Mouse (Mus musculus): ENCODE measurements at regions not wholly inside any gene's neighbourhood (a gene's known extent, or its start where the extent isn't known, plus 50 kb on each side); places are given as distances from the start of the nearest gene placed in this dataset.

- no peak for DNase-seq (ENCODE audit: low read depth, low spot score)
Observed at GRCm38 (mm10) chr15:7574264-7574663, 176.1 kb upstream of the Egflam start.

DNA sequence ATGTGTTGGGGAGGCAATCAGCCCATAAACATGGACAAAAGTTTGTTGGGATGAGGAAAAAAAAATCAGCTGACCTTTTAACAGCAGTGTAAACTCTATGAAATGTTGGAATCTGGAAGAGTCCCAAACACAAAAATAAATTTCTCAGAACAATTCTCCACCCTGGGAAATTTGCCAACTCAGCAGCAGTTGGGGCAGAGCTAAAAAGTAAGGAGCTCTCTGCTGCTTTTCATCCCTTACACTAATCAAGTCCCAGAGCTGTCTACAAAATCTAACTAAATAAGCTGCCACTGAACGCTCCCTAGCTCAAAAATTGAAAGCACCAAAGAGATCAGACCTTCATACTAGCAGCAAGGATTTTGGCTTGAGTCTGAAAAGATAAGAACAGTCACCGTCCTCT lies 176.6 kb upstream of the Egflam start:
- no peak for DNase-seq (ENCODE audit: low read depth, low spot score)

DNA sequence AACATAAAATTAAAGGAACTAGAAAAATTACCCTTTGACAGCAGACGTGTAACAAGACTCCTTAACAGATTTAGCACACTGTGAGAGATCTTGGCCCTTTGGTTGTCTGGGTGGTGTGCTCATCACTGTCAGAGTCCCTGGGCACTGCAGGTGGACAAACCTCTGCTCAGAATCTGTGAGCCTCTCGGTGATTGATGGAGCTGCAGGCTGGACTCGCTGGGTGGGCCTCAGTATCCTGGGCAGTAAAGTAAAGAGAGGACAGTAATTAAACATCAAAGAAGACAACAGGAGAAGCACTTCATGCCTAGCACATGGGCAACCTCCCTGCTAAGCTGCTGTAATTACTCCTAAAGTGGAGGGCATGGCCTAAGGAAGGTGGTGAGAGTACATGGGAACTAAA lies 180.2 kb upstream of the Egflam start:
- no peak for DNase-seq (ENCODE audit: low read depth, low spot score)

- DNase-seq (ENCODE audit: low read depth, low spot score): no peak
Observed at GRCm38 (mm10) chr15:7587210-7587609, 189.0 kb upstream of the Egflam start.

GRCm38 (mm10) chr15:7591486-7591885 lies 193.3 kb upstream of the Egflam start:
- no peak for DNase-seq (ENCODE audit: low read depth, low spot score)

GRCm38 (mm10) chr15:7597335-7597734 lies 199.1 kb upstream of the Egflam start:
- DNase-seq (ENCODE audit: low read depth, low spot score): no peak

DNA sequence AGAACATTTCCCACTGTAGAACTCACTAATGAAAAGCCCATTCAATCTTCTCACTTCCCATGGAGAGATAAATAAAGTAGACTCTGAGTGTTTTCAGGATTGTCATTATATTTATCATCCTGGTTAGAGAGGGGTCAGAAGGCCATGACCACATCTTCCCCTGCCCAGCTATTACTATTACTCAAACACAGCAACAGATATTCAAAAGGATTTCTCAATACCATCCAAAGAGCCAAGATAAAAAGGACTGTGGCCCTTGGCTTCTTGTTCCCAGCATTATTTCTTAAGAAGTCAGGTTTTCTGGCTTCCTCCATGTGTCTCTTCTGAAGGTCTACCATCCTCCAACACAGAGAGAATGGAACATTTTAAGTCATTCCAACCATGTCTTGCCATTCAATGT lies 199.6 kb upstream of the Egflam start:
- no peak for DNase-seq (ENCODE audit: low read depth, low spot score)

DNA sequence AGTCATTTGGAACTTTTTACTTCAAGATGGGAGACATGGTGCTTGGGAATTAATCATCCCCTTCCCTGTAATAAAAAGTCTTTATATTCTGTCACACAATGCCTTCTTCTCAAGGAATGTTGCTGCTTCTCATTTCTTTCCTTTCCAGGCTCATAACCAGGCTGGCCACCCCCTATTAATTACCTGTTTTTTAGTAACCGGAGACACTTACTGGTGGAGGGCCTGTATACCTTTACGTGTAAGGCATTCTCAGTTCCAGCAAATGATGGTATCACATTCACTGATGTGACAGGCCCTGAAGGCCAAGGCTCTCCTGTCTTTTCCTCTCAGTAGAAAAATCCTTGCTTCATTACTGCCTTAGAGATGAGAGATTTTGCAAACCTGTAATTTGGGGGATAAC lies 203.3 kb upstream of the Egflam start:
- no peak for DNase-seq (ENCODE audit: low read depth, low spot score)

DNA sequence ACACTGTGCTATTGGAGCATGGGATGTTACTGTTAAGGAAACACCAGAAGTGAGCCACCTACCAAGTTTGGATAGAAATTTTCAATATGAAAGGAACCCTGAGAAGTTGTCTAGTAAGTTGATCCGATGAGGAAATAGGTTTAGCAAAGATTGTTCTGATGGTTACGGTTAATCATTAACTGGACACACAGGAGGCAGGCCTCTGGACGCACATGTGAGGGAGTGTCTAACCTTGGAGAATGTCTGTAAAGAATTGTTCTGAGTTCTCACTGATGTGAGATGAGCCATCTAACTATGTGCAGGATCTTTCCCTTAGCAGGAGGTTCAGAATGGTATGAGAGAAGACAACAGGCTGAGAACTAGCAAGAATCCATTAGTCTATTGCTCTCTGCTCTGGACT lies 205.8 kb upstream of the Gdnf start:
- DNase-seq (ENCODE audit: low read depth, low spot score): no peak

DNA sequence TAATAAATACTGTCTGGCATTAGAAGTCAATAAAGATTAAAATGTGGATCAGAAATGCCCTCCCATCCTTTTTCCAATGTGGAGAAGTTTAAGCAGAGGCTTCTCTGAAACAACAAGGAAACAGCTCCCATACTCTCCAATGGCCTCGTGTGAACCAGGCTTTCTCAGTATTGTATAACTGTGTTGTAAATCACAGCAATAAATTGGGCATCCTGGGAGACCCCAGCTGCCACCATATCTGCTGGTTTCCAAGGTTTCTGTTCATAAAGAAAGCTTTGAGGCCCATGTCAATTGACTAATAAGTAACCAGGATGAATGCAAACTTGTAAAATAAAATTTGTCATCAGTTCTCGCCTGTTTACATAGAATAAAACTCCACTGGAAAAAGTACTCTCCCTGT lies 192.7 kb upstream of the Gdnf start:
- DNase-seq (ENCODE audit: low read depth, low spot score): no peak

DNA sequence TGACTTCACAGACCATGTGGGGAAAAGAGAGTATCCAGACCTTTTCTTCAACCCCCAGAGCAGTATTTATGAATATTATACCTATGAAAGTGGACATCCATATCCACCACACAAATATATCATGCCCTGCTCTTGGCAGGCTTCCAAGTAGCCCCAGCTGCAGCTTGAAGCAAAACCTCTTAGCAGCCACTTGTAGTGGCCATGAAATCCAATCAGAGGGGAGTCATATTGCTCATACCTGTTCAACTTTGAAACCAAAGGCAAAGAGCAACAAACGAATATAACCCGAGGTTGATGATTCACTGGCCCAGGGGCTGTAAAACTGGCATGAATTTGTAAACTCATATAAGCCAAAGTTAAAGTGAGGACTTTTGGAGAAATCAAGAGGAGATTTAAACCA lies 187.6 kb upstream of the Gdnf start:
- DNase-seq (ENCODE audit: low read depth, low spot score): no peak

DNA sequence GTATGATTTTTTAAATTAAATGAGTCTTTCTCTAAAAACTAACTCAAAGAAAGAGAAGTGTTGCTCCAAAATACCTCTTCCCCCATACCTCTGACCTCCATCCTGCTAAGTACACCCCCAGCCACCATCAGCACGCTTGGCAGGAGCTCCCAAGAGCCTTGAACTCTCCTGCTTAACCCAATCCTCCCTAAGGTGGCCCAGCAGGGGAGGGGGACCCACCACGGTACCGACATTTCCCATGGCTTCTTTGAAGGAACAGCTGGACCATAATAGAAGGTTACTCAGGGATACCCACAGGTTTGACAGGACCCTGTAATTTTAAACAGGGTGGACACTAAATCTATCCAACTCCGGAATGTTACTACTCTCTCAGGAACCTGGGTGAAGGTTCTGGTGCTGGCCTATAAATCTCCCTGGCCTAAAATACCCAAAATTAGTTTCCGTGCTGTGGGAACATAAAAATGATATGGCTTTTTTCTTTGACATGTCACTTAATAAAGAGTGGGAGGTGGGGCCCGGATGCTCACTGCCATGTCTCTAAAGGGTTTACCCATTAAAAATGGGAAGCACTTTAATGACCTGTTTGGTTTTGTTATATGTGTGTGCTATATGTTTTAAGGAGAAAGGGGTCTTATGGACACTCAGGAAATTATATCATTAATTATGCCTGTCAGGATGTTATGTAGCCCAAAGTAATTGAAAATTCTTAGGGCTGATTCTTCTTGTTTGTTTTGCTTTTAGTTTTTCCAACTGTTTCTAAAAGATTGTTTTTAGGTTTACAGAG lies 185.8 kb upstream of the Gdnf start:
- no peak for DNase-seq (ENCODE audit: low read depth, low spot score)

DNA sequence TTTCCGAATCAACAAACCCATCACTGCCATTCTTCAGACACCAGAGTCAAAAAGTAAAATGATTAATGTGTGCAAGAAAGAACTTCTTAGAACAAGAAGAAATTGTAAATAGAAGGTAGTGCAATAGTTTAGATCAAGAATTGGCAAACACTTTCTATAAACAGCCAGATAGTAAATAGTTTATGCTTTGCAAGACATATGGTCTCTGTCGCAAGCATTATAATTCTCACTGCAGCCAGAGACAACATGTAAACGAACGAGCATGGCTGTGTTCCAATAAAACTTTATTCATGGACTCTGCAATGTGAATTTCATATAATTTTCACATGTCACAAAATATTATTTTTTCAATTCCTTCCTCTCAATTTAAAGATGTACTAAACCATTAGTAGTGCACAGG lies 180.8 kb upstream of the Gdnf start:
- no peak for DNase-seq (ENCODE audit: low read depth, low spot score)

DNA sequence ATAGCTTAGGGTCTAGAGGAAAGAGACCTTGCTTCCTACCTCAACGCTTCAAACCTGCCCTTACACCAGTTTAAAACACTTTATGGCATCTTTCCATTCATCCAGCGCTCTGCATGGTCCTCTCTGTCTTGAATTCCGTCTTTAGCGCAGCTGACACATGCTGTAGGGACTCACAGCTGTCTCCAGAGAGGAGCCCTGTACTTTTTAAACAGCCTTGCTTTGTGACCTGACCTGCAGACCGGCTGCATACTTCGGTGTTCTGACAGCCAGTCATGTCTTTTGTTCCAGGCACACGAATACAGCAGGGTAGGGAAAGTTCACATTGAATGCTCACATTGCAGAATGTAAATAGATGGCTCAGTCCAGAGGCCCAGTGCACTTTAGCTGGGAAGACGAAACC lies 175.4 kb upstream of the Gdnf start:
- DNase-seq (ENCODE audit: low read depth, low spot score): no peak

GRCm38 (mm10) chr15:7639444-7639843 lies 171.2 kb upstream of the Gdnf start:
- no peak for DNase-seq (ENCODE audit: low read depth, low spot score)

DNA sequence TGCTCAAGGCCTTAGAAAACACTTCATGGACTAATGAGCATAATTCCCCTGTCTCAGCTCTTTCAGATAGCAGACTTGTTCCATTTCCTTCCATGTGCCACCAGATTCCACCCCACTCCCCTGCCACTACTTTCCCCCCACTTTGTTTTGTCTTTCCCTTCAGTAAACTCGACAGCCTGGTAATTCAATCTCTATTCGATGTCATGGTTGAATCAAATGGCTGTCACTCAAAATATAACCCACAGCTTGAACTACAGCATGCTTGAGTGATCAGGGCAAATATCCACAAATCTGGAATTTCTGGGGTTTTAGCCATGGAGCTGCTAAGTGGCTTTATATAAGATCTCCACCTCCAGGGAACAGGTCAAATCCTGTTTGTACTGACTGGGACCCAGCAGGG lies 168.6 kb upstream of the Gdnf start:
- no peak for DNase-seq (ENCODE audit: low read depth, low spot score)

- DNase-seq (ENCODE audit: low read depth, low spot score): no peak
Observed at GRCm38 (mm10) chr15:7650705-7651104, 159.9 kb upstream of the Gdnf start.

- no peak for DNase-seq (ENCODE audit: low read depth, low spot score)
Observed at GRCm38 (mm10) chr15:7663888-7664287, 146.8 kb upstream of the Gdnf start.

DNA sequence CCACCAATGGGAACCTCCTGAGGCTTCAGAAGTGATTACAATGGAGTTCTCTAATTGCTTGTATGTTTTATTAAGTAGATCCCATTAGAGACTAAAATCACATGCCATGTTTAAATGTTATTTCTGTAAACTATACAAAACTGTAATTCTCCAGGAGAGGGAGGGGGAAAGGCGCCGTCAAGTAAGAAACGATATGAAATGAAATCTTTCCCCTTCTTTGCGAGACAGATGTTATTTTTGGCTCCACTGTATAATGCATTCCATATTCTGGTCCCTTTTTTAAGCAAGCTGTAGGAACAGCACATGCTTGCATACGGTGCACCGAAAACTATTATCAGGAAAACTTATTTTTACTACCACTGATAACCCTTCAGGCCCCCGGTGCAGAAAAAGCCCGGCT lies 141.0 kb upstream of the Gdnf start:
- no peak for DNase-seq (ENCODE audit: low read depth, low spot score)

DNA sequence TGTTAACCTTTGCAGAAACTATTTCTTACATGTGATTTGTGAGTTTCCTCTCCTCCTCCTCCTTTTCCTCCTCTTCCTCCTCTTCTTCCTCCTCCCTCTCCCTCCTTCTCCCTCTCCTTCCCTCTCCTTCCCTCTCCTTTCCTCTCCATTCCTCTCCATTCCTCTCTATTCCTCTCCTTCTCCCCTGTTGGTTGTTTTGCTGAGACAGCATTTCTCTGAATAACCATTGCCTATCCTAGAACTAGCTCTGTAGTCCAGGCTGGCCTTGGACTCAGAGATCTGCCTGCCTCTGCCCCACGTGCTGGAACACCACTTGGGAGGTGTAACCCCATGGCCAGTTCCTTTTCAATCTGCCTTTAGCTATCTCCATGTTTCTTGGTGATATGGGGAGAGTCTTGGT lies 133.7 kb upstream of the Gdnf start:
- no peak for DNase-seq (ENCODE audit: low read depth, low spot score)

GRCm38 (mm10) chr15:7678711-7679110 lies 131.9 kb upstream of the Gdnf start:
- DNase-seq (ENCODE audit: low read depth, low spot score): no peak

GRCm38 (mm10) chr15:7681011-7681410 lies 129.6 kb upstream of the Gdnf start:
- no peak for DNase-seq (ENCODE audit: low read depth, low spot score)

DNA sequence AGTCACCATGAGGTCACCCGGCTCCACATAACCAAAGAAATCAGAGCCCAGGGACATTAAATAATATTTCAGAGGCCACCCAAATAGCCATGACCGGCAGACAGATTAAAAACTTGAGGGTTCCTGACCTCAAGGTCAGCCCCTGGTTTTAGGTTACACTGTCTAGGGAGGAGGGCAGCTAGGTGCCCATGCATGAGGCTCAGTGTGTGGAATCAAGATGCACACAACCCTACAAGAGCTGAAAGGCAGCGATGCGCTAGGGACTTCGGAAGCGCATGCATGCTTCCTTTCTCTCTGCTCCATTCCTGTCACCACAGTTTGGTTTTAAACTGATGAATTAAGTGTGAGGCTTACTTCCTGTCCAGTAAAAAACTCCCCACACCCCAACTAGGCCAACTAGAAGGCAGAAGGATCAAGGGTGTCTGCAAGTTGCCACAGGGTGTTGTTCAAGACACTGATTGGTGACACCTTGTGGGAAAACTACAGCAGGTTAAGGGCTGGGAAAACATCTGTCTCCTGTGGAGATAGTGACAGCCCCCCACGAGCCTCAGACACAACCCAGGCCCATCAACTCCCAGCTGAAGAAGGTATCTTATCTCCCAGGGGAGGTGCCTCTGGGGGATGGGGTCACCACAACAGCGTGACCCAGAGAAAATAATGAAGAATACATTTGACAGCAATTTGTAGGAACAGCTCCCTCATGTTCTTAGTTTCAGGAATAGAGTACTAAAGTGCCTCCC lies 127.2 kb upstream of the Gdnf start:
- DNase-seq (ENCODE audit: low read depth, low spot score): no peak

Measured in R1 (cell line).